Mouse (Mus musculus): ENCODE results near the gene Thap11. TPM values are rescaled to one million over a fixed set of nuclear protein-coding genes. Genes with fewer than 3 reads are reported as not detected.
"Not testable (repeated sequence)": the region's sequence is repeated elsewhere in the genome, so short reads cannot be mapped to it uniquely, and the experiment has no call there.

Gene Thap11
- polyA plus RNA-seq, 1 experiment from 2014 or later = 87.3 TPM

GRCm38 (mm10) chr8:105813241-105813640 is 41.7 kb upstream of the Thap11 start:
- no peaks in the 10 kb centered on the region for H3K4me1 ChIP-seq (replicated peaks; ENCODE audit: control insufficient read depth, insufficient read depth, low read length)
- 98% methylated on average over 6 of the region's 6 CpGs for WGBS
- no peak overlapping the region for H3K4me3 ChIP-seq (ENCODE audit: low read depth, low read length)
- no peak for DNase-seq (ENCODE audit: low spot score)
- no peaks in the 10 kb centered on the region for H3K36me3 ChIP-seq (ENCODE audit: control insufficient read depth, insufficient read depth, low read length)
- no peaks in the 10 kb centered on the region for H3K9me3 ChIP-seq (ENCODE audit: control insufficient read depth, low read length)
- no peak overlapping the region for H3K4me2 ChIP-seq (ENCODE audit: low read depth, low read length, severe bottlenecking)
- no peak for ATAC-seq (replicated peaks; ENCODE audit: low FRiP score)
- no peak overlapping the region for H3K9ac ChIP-seq (ENCODE audit: low read length)
- no peak overlapping the region for H3K27ac ChIP-seq (ENCODE audit: low read depth, low read length)
- no peaks in the 10 kb centered on the region for H3K27me3 ChIP-seq (ENCODE audit: control insufficient read depth, insufficient read depth, low read length)

GRCm38 (mm10) chr8:105819659-105820058 is 35.3 kb upstream of the Thap11 start:
- no peak overlapping the region for H3K4me3 ChIP-seq (ENCODE audit: low read depth, low read length)
- ATAC-seq (replicated peaks; ENCODE audit: low FRiP score) = no peak
- peaks cover 10% of the 10 kb centered on the region; the same call in 1 of the 2 replicates for H3K36me3 ChIP-seq (ENCODE audit: control insufficient read depth, insufficient read depth, low read length)
- no peaks in the 10 kb centered on the region for H3K27me3 ChIP-seq (ENCODE audit: control insufficient read depth, insufficient read depth, low read length)
- no peak overlapping the region for H3K4me2 ChIP-seq (ENCODE audit: low read depth, low read length, severe bottlenecking)
- H3K4me1 ChIP-seq (replicated peaks; ENCODE audit: control insufficient read depth, insufficient read depth, low read length) = no peaks in the 10 kb centered on the region
- H3K9ac ChIP-seq (ENCODE audit: low read length) = no peak overlapping the region
- 94% methylated on average over 3 of the region's 3 CpGs for WGBS
- no peaks in the 10 kb centered on the region for H3K9me3 ChIP-seq (ENCODE audit: control insufficient read depth, low read length)
- no peak for DNase-seq (ENCODE audit: low spot score)
- H3K27ac ChIP-seq (ENCODE audit: low read depth, low read length) = no peak overlapping the region

GRCm38 (mm10) chr8:105820925-105821324 is 34.0 kb upstream of the Thap11 start:
- H3K27me3 ChIP-seq (ENCODE audit: control insufficient read depth, insufficient read depth, low read length) = no peaks in the 10 kb centered on the region
- H3K27ac ChIP-seq (ENCODE audit: low read depth, low read length) = no peak overlapping the region
- no peak overlapping the region for H3K4me2 ChIP-seq (ENCODE audit: low read depth, low read length, severe bottlenecking)
- WGBS = 95% methylated on average over 1 of the region's 1 CpGs
- ATAC-seq (replicated peaks; ENCODE audit: low FRiP score) (no peak), DNase-seq (ENCODE audit: low spot score) (no peak)
- H3K4me1 ChIP-seq (replicated peaks; ENCODE audit: control insufficient read depth, insufficient read depth, low read length) = peaks cover 4% of the 10 kb centered on the region; the same call in 1 of the 2 replicates
- peaks cover 12% of the 10 kb centered on the region; the same call in 1 of the 2 replicates for H3K36me3 ChIP-seq (ENCODE audit: control insufficient read depth, insufficient read depth, low read length)
- no peak overlapping the region for H3K4me3 ChIP-seq (ENCODE audit: low read depth, low read length)
- H3K9ac ChIP-seq (ENCODE audit: low read length) = no peak overlapping the region
- H3K9me3 ChIP-seq (ENCODE audit: control insufficient read depth, low read length) = no peaks in the 10 kb centered on the region

- peak overlapping the region; percentile 87 for H3K9ac ChIP-seq (ENCODE audit: low read length)
- WGBS = 92% methylated on average over 4 of the region's 4 CpGs
These were observed 29.4 kb upstream of the Thap11 start for GRCm38 (mm10) chr8:105825506-105825905.

GRCm38 (mm10) chr8:105826379-105826778 is 28.6 kb upstream of the Thap11 start:
- ATAC-seq (replicated peaks; ENCODE audit: low FRiP score) (no peak), DNase-seq (ENCODE audit: low spot score) (no peak)
- Histone ChIP-seq H3K36me3 (ENCODE audit: control insufficient read depth, insufficient read depth, low read length) (peaks cover 12% of the 10 kb centered on the region; the same call in 1 of the 2 replicates), H3K4me3 (ENCODE audit: low read depth, low read length) (peak overlapping the region; percentile 83), H3K27ac (ENCODE audit: low read depth, low read length) (no peak overlapping the region), H3K9me3 (ENCODE audit: control insufficient read depth, low read length) (no peaks in the 10 kb centered on the region), H3K27me3 (ENCODE audit: control insufficient read depth, insufficient read depth, low read length) (no peaks in the 10 kb centered on the region), H3K4me2 (ENCODE audit: low read depth, low read length, severe bottlenecking) (peak overlapping the region; percentile 87), H3K9ac (ENCODE audit: low read length) (peak overlapping the region; percentile 87), H3K4me1 (replicated peaks; ENCODE audit: control insufficient read depth, insufficient read depth, low read length) (peaks cover 10% of the 10 kb centered on the region; the same call in 1 of the 2 replicates)
- WGBS = 18% methylated on average over 4 of the region's 4 CpGs

More at GRCm38 (mm10) chr8:105825506-105825905, 29.4 kb upstream of the Thap11 start:
- Histone ChIP-seq H3K27me3 (ENCODE audit: control insufficient read depth, insufficient read depth, low read length) (no peaks in the 10 kb centered on the region), H3K9me3 (ENCODE audit: control insufficient read depth, low read length) (no peaks in the 10 kb centered on the region), H3K4me3 (ENCODE audit: low read depth, low read length) (peak overlapping the region; percentile 83), H3K4me1 (replicated peaks; ENCODE audit: control insufficient read depth, insufficient read depth, low read length) (peaks cover 10% of the 10 kb centered on the region; the same call in 1 of the 2 replicates), H3K27ac (ENCODE audit: low read depth, low read length) (no peak overlapping the region), H3K36me3 (ENCODE audit: control insufficient read depth, insufficient read depth, low read length) (peaks cover 12% of the 10 kb centered on the region; the same call in 1 of the 2 replicates), H3K4me2 (ENCODE audit: low read depth, low read length, severe bottlenecking) (no peak overlapping the region; the same call in 1 of the 2 replicates)
- ATAC-seq (replicated peaks; ENCODE audit: low FRiP score) = no peak
- no peak for DNase-seq (ENCODE audit: low spot score)

- peak within 1 kb of the TSS; percentile 87 for H3K9ac ChIP-seq (ENCODE audit: low read length)
- DNase-seq (ENCODE audit: low spot score) (peak; percentile 96), ATAC-seq (replicated peaks; ENCODE audit: low FRiP score) (peak; percentile 99)
- H3K4me2 ChIP-seq (ENCODE audit: low read depth, low read length, severe bottlenecking) = peak within 1 kb of the TSS; percentile 87
- H3K36me3 ChIP-seq (ENCODE audit: control insufficient read depth, insufficient read depth, low read length) = peaks cover 6% of the 10 kb centered on the region; the same call in 1 of the 2 replicates
- no peaks in the 10 kb centered on the region for H3K9me3 ChIP-seq (ENCODE audit: control insufficient read depth, low read length)
- no peaks in the 10 kb centered on the region for H3K27me3 ChIP-seq (ENCODE audit: control insufficient read depth, insufficient read depth, low read length)
- WGBS = under 1% methylated on average over 52 of the region's 52 CpGs
- H3K4me1 ChIP-seq (replicated peaks; ENCODE audit: control insufficient read depth, insufficient read depth, low read length) = peaks cover 10% of the 10 kb centered on the region; the same call in 1 of the 2 replicates
- H3K4me3 ChIP-seq (ENCODE audit: low read depth, low read length) = peak within 1 kb of the TSS; percentile 83
- H3K27ac ChIP-seq (ENCODE audit: low read depth, low read length) = peak within 1 kb of the TSS; percentile 37; the same call in 1 of the 2 replicates
These were observed 27.8 kb upstream of the Thap11 start, which contains the start of the genes Ranbp10 and Tsnaxip1 for GRCm38 (mm10) chr8:105826861-105827848. Gene Ranbp10 (minus strand): TSS chr8:105827350. Gene Tsnaxip1 (plus strand): TSS chr8:105827731.

- H3K9ac ChIP-seq (ENCODE audit: low read length); H3K4me2 ChIP-seq (ENCODE audit: low read depth, low read length, severe bottlenecking); H3K4me3 ChIP-seq (ENCODE audit: low read depth, low read length); ATAC-seq (replicated peaks; ENCODE audit: low FRiP score); H3K27ac ChIP-seq (ENCODE audit: low read depth, low read length); H3K36me3 ChIP-seq (ENCODE audit: control insufficient read depth, insufficient read depth, low read length); H3K27me3 ChIP-seq (ENCODE audit: control insufficient read depth, insufficient read depth, low read length); H3K4me1 ChIP-seq (replicated peaks; ENCODE audit: control insufficient read depth, insufficient read depth, low read length); H3K9me3 ChIP-seq (ENCODE audit: control insufficient read depth, low read length); DNase-seq (ENCODE audit: low spot score): not testable (repeated sequence)
- 88% methylated on average over 2 of the region's 2 CpGs for WGBS
These were observed 21.2 kb upstream of the Thap11 start for GRCm38 (mm10) chr8:105833740-105834139.

- DNase-seq (ENCODE audit: low spot score) (peak; percentile 68), ATAC-seq (replicated peaks; ENCODE audit: low FRiP score) (0 out of 2 replicates have a peak, but pooled peaks have one; percentile 24)
- Histone ChIP-seq H3K4me1 (replicated peaks; ENCODE audit: control insufficient read depth, insufficient read depth, low read length) (no peaks in the 10 kb centered on the region), H3K9me3 (ENCODE audit: control insufficient read depth, low read length) (no peaks in the 10 kb centered on the region), H3K36me3 (ENCODE audit: control insufficient read depth, insufficient read depth, low read length) (no peaks in the 10 kb centered on the region), H3K9ac (ENCODE audit: low read length) (no peak overlapping the region), H3K4me2 (ENCODE audit: low read depth, low read length, severe bottlenecking) (no peak overlapping the region), H3K4me3 (ENCODE audit: low read depth, low read length) (no peak overlapping the region), H3K27ac (ENCODE audit: low read depth, low read length) (no peak overlapping the region), H3K27me3 (ENCODE audit: control insufficient read depth, insufficient read depth, low read length) (no peaks in the 10 kb centered on the region)
- WGBS = 33% methylated on average over 11 of the region's 11 CpGs
These were observed 19.6 kb upstream of the Thap11 start for GRCm38 (mm10) chr8:105835318-105835717.
